Mouse (Mus musculus) cerebellum, adult (tissue): ENCODE data around the gene Lyl1.

Source experiments
- ATAC-seq: cut with Nextera tagmentation; 2 replicates; pipeline ENCODE4 v1.9.2; 2017; ENCODE audit warnings: mild to moderate bottlenecking, moderate library complexity, mixed read lengths; ENCODE audit not compliant: insufficient number of reproducible peaks, low FRiP score, low TSS enrichment

Lyl1 gene

DNA sequence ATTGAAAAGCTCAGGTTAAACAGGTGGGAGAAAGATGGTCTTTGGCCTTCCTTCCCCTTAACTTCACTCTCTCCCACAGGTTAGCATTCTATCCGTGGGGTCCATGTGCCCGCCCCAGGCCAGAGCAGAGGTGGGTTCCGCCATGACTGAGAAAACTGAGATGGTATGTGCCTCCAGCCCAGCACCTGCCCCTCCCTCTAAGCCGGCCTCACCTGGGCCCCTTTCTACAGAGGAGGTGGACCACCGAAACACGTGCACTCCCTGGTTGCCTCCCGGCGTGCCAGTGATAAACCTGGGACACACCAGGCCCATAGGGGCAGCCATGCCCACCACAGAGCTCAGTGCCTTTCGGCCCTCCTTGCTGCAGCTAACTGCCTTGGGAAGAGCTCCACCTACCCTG, 1.3 kb downstream of the Lyl1 start:
- ATAC-seq: no peak

DNA sequence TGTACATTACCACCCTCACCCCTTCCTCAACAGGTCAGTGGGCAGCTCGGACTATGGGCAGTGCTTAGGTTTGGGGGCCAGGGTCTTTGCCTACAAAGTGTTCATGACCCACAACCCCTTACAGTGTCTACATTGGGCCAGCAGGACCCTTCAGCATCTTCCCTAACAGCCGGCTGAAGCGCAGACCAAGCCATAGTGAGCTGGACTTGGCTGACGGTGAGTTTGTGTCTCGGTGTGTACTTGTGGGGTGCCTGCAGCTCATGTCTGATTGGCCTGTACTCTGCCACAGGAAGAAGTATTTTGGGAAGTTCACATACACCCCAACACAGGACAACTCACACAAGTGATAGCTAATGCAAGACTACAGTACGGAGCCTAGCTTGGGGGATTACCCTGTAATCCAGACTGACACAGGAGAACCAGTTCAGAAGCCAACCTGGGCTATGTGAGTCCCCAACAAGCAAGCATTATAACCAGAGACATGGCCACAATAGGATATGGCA, 1.8 kb downstream of the Lyl1 start:
- no peak for ATAC-seq

DNA sequence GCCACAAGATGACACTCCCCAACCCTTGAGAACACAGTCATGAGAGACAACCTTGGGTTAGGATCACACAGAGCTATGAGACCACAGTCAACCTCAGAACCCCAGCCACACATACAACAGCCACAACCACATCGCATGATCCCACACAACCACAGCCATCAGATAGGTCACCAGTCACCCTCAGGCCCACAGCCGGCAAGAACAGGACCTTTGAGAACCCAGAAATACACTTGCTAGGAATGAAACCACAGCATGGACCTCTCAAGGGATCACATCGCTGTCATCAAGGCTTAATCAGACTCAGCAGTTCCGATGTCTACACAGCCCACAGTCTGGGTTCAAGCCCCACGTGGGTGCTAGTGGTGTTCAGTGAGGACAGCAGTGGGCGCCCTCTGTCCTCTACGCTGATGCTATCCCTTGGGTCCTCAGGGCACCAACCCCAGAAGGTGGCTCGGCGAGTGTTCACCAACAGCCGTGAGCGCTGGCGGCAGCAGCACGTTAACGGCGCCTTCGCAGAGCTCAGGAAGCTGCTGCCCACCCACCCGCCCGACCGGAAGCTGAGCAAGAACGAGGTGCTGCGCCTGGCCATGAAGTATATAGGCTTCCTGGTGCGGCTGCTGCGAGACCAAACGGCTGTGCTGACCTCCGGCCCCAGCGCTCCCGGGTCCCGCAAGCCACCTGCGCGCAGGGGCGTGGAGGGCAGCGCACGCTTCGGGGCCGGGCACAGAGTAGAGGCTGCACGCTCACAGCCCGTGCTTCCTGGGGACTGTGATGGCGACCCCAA, 2.4 kb downstream of the Lyl1 start:
- no peak for ATAC-seq

DNA sequence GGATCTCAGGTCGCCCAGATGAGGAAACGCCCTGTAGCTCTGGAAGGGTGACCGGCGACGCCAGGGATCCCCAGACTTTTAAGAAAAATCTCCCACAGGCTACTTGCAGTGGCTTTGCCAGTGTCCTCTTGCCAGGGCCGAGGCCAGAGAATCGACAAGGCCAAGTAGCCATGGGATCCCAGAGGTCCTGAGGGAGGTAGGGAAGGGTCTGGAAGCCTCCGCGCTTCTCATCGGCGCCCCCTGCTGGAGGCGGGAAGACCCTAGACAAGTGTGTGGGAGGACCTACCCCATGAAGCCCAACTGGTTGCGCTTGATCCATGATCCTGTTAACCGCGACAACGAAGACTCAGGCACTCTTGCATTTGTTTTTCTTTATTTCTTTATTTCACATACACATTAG, 3.1 kb downstream of the Lyl1 start:
- no peak for ATAC-seq

DNA sequence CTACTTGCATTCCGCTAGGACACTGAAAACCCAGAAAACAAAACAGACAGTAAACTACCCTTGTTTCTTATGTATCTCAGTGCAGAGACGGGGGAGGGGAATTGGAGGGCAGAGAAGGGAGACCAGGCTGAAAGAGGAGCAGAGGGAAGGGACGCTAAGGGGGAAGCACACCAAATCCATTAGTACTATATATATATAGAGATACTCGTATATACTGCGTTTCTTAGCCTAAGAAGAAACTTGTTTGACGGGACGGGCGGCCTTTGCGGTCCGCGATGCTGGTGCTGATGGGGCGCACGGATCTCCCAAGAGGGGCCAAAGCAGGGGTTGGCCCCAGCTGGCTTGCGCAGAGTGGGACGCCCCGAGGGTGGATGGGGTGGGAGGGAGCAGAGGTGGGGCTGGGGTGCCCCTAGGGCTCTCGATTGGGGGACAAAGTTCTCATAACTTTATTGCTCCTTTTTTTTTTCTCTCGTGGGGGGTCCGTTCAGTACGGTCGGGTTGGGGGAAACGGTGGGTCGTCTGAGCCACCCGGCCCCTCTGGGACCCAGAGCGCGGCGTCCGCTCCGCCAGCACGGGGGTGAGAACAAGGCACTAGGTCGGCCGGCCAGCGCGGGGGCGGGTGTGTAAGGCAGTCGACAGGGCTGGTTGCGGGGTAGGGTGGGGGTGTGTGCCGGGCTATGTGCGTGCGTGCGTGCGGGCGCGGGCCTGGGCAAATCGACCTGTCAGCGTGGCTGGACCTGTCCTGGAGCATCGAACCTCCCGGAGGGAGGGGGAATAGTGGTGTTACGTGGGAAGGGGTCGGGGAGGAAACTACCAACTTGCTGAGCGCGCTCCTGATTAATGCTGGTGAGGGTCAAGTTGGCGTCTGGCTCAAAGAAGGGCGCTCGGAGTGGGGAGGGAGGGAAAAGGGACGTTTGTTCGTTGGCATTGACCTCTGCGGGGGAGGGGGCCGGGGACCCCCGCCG, 3.9 kb downstream of the Lyl1 start:
- no peak for ATAC-seq

DNA sequence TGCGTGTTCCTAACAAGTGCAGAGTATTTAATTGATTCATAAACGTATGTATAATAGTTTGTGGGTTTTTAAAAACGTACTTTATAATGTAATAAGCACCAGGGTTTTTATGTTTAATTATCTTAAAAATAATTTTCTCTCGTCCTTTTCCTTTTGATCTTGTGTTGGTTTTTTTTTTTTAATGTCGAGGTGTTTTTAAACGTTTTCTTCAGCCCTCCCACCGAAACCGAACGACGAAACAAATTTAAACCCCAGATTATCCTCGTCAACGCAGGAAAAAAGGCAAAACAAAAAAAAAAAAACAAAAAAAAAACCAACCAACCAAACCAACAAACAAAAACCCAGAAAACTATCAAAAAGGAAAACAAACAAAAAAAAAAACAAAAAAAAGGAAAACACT, 4.7 kb downstream of the Lyl1 start:
- ATAC-seq: no peak

DNA sequence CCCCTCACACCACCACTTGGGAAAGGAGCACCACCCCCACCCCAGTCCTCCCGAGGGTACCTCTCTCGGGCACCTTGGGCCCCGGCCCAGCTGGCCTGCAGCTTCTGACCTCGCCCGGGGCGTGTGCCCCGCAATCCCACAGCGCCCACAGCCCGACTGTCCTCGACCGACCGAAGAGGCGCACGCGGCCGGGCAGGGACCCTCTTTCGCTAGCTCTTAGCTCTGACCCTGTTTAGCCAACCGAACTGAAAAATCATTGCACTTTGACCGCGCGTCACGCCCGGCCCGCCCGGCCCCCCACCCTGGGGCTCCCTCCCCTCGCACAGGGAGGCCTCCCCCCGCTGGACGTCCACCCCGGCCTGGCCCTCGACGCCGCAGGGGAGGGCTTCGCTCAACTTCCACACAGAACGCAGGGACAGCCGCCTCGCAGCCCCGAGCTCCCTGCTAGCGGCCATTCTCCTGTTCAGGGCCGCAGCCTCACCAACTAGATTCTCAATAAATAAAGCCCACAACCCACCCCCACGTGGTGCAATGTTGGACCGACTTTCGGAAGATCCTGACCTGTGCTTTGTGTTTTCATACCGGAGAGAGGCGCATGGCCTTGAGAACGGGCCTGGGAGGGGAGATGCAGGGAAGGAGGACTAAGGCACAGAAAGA, 5.5 kb downstream of the Lyl1 start:
- ATAC-seq: no peak

DNA sequence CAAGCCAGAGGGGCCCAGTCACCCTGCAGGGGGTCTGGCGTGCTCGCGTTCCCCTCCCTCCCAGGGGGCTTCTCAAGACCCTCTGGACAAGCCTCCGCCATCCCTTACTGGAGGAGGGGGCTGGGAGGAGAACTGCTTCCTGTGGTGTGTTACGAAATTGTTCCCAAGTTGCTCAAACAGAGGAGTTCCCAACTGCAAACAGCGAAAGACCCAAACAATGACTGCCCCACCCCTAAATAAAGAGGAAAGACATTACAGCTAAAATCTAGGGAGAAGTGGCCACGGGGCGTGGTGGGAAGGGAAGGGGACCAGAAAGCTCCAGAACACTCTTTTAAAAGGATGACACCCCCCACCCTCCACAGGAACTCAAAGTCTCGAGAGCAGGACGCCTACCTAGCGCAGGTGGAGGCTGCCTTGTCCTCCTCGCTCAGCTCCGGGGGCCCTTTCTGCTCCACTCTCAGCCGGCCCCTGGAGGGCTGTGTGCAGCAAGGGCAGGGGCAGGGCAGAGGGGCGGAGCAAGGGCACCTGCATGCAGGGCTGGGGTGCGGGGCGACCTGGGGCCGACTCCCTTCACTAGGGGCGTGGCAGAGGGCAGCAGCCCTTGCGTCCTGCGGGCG, 6.1 kb downstream of the Lyl1 start:
- ATAC-seq: no peak

DNA sequence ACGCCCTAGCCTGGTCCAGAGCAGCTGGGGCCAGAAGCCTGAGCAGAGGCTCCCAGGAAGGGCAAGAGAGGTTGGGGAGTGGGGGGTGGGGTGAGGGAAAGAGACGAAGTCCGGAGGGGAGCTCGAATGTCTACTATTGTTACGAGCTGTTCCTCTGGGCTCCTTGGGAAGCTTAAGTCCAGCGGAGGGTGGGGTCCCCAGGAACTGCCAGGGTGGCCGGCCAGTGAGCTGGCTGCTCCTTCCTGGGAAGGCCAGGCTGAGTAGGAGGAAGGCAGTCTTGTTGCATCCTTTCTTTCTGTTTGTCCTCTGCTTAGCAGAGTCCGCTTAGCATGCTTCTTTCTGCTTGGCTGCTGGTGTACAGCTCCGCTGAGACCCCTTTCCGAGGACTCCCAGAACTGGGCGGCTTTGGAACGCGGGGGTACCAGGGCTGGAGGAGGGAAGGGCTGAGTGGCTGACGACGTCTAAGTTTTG, 6.8 kb downstream of the Lyl1 start:
- ATAC-seq: no peak

DNA sequence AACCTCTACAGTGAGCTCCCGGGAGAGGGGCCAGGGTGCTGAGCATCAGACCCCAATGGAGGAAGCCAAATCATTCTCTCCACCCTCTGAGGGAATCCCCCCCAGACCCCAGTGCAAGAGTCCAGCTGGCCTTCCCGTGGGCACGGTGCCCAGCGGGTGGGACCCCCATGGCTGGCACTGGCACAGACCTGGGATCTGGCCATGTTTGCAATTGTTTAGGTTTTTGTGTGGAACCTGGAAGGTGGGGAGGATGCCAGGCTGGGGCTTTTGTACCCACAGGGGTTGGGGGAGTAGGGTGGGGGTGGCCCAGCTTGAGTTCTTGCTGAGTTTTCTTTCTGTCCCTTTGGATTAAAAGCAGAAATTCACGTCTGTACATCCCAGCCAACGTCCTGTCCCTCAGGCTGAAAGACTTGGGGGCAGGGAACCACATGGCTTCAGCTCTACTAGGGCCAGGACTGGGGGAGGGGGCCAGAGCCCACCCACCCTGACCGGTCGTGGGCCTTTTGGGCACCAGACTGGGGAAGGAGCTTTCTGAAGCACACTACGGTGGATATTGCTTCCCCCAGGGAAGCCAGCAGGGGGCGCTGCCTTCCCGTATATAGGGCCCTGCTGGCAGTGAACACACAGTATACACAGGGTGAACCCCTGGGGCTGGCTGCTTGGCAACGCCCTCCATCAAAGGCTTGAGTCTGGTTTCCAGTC, 7.7 kb downstream of the Lyl1 start:
- peak; percentile 41; the same call in 1 of the 2 replicates for ATAC-seq

DNA sequence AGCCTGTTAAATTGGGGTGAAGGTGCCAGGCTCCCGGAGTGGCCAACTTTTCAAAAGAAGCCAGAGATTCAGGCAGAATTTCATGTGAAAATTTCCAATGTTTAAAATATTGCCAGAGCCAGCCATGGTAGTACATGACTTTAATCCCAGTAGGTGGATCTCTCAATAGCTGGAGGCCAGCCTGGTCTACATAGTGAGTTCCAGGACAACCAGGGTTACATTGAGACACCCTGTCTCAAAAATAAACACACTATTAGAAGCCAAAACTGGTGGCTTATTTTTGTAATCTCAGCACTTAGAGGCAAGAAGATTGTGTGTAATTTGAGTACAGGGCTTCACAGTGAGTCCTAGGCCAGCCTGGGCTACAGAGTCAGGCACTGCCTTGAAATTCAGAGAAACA, 8.7 kb downstream of the Lyl1 start:
- ATAC-seq: no peak

DNA sequence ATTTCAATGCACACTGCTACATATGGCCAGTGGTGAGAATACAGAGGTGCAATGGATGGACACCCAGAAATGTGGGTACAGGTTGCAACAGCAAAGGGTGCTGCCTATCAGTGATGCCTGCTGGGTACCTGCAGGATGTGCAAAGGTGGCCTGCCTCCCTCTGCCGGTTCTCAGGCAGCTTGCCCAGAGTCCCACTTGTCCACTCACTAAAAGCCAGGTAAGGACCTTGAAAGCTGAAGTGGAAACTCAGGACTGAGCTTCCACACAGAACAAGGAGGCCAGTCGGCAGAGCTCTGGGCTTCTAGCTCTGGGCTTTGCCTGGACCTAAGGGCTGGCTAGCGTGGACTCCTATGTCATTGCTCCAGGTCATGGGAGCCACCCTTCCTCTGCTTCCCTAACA, 10.1 kb downstream of the Lyl1 start:
- ATAC-seq: no peak

DNA sequence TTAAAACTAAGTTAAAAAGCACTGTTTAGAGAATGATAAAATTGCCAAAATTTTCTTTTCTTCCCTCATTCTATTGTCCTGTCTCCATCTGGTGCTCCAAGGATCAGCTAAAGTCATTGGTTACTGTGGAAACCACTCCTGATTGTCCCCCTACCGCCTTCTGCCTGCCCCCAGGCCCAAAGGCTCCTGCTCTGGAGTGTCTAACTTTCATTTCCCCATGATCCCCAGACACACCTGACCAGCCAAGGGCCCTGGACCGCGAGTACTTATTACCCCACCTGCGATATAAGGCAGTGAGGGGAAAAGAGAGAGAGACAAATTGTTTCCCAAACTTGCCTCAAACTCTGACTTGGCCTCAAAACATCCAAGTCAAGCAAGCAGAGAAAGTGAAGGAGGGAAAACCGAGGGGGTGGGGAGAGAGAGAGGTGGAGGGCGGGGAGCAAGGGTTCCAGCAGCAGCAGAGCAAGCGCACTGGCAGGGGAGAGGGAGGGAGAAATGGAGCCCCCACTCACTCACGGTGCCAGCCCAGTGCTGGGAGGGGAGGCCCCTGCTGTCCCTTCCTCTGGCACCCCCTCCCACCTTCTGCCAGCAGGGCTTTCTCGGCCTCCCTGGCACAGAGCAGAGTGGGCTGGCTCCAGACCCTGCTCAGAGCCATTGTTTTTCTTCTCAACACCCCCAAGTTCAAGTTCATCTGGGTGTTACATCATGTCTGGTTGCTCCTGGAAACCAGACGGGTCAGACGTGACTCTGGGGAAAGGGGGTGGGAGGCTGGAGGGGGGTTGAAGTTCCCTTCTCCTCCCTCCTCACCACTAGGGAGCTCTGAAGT, 10.9 kb downstream of the Lyl1 start:
- ATAC-seq: no peak

DNA sequence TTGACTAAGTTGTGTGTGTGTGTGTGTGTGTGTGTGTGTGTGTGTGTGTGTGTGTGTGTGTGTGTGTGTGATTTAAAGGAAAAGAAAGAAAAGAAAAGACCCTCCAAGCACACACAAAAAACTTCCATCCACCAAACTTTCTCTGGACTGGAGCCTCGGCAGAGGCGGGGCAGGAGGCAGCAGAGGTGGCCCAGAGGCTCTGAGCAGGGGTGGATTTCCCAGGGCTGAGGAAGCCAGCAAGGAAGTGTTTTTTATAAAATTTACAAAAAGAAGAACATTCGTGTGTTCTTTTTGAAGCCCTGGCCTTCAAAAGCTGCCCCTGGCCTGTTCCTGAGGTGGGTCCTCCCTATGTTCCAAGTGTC, 11.5 kb downstream of the Lyl1 start:
- no peak for ATAC-seq

DNA sequence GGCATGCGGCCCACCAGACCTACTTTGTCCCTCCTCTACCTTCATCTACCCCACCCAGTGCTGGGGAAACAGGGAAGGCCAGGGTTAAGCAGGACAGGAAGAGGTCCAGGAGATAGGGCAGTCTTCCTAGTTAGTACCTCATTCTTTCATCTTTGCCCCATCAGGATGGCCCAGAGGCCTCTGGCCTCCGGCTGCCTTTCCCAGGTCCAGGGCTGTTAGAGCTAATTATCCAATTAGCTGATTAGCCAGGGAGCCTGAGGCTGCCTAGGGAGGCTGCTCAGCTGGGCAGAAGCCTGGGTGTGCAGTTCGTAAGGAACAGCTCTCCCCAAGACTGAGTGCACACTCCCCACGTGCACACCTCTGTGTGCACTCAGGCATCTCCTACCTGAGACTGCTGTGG, 12.1 kb downstream of the Lyl1 start:
- ATAC-seq: no peak

DNA sequence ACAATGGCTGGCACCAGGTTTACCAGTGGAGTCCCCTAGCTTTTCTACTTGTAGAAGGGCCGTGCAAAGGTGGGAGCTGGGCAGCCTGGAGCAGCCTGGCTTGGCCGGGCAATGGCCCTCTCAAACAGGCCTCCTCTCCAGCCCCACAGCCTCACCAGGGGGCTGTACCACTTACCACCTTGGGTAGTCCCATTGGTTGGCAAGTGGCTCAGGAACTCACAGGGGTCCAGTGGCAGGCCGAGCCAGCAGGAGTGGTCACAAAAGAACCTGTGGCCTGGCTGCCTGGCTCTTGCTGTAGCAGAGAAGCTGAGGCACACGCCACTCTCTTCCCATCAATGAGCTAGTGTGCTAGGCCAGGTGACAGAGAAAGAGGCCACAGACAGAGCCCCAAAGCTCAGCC, 12.9 kb downstream of the Lyl1 start:
- ATAC-seq: no peak

DNA sequence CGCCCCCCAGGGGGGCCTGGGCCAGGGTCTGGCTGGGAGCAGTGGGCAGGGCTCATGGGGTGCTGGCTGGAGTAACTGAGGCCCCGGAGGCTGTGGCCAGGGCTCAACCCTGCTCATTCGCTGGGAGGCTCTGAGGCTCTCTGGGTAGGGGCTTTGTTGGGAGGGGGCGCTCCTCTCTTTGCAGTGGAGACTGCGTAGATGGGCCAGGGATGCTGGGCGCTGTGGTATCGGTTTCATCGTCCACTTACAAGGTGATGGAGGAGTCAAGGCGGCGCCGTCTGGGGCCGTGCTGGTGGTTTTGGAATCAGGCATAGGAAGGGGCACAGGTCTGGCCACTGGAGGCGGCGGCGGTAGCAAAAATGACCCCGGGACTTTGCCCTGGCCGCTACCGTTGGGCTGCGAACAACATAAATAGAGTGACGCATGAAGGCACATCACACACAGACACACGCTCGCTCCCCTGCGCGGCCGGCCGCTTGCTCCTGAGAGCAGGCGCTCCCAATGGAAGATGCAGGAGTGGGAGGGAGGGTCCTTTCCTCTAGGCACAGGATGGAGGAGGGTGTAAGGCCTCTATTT, 14.7 kb downstream of the Lyl1 start:
- no peak for ATAC-seq

DNA sequence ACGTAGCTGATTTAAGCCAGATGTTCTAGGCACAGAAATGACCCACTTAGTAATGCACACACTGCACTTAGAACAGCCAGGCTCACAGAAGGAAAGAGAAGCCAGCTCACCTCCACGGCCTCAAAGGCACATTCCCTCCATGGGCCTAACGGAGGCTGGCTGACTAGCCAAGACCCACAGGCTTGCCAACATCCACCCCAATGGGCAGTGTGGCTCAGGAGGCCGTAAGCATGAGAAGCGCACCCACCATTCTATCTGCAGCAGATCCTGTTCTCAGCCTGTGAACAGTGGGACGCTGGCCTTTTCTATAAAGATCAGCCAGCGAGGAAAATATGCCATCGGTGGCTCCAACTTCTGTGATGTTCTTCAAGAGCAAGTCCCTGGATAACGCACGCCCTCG, 15.5 kb downstream of the Lyl1 start:
- no peak for ATAC-seq

DNA sequence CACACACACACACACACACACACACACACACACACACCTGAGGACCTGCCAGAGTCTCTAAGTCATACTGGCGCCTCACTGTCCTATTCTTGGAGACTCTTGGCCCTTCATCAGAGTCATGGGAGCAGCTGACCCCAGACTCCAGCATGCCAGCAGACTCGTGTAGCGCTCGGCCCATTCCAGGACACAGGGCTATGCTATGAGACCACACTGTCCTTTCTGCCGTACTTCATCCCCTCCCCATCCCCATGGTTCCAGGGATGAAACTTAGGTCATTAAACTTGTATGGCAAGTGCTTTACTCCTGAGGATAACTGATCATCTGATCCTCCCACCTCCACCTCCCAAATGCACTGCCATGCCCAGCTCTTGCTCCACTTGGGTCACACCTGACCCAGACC, 17.2 kb downstream of the Lyl1 start:
- no peak for ATAC-seq
